Mouse (Mus musculus) kidney, adult 2 months (tissue): Measurements from ENCODE around the gene Antxr1. TPM values are rescaled to one million over a fixed set of nuclear protein-coding genes. Genes with fewer than 3 reads are reported as not detected.

Experiments
- DNase-seq: peaks from one replicate; pipeline ENCODE4 v3.0.0; 2021
- H3K27ac ChIP-seq: fragments of 200-500 bp; 2 replicates; pipeline ENCODE4 v1.5.1; 2012; ENCODE audit warnings: low read depth, low read length, control low read depth, inconsistent platforms; ENCODE audit not compliant: insufficient read depth
- H3K27me3 ChIP-seq: fragments of 200-500 bp; replicated peaks from 2 replicates; pipeline ENCODE4 v1.6.1; 2012; ENCODE audit warnings: mild to moderate bottlenecking, moderate library complexity, low read length, inconsistent platforms; ENCODE audit not compliant: control insufficient read depth, insufficient read depth
- H3K36me3 ChIP-seq: fragments of 200-500 bp; 2 replicates; pipeline ENCODE4 v1.6.1; 2012; ENCODE audit warnings: mild to moderate bottlenecking, moderate library complexity, low read length, inconsistent platforms; ENCODE audit not compliant: control insufficient read depth, insufficient read depth
- H3K4me1 ChIP-seq: fragments of 200-500 bp; 2 replicates; pipeline ENCODE4 v1.6.1; 2011; ENCODE audit warnings: low read length; ENCODE audit not compliant: control insufficient read depth, insufficient read depth
- H3K4me3 ChIP-seq: fragments of 200-500 bp; 2 replicates; pipeline ENCODE4 v1.5.1; 2011; ENCODE audit warnings: mild to moderate bottlenecking, low read depth, low read length, control low read depth; ENCODE audit not compliant: insufficient read depth
- CTCF ChIP-seq: fragments of 200-500 bp; conservative IDR thresholded peaks from 2 replicates; pipeline ENCODE4 v1.5.1; 2011; ENCODE audit warnings: low read depth, mild to moderate bottlenecking, control low read depth, low read length, moderate library complexity, mixed read lengths; ENCODE audit not compliant: insufficient read depth, insufficient read length
- POLR2A ChIP-seq: fragments of 200-500 bp; IDR thresholded peaks from one replicate; pipeline ENCODE4 v1.6.1; 2011; ENCODE audit warnings: low read depth, low read length, control low read depth
- WGBS: fragments of 180-500 bp; shearing (Covaris S2); methylation state at CpG from one replicate; pipeline ENCODE4 v1.1.7; 2018; 5-methylcytosine and 5-hydroxymethylcytosine counted together
- polyA plus RNA-seq: library from polyadenylated mRNA; depleted of rRNA; stranded (reverse); fragments of >200 nt; gene quantifications from 2 replicates; pipeline ENCODE4 v1.2.3, GENCODE M21; 2012

The Antxr1 gene
- polyA plus RNA-seq, 1 experiment = 2.0 TPM

GRCm38 (mm10) chr6:87127049-87127753 is 208.4 kb downstream of the Antxr1 start:
- Histone ChIP-seq H3K36me3 (no peaks in the 10 kb centered on the region), H3K27ac (no peak overlapping the region), H3K27me3 (no peaks in the 10 kb centered on the region), H3K4me1 (no peaks in the 10 kb centered on the region), H3K4me3 (no peak overlapping the region)
- TF ChIP-seq CTCF (no peak), POLR2A (no peak)
- no peak for DNase-seq
- 31% methylated on average over 8 of the region's 8 CpGs for WGBS

GRCm38 (mm10) chr6:87123973-87124372 is 211.6 kb downstream of the Antxr1 start:
- WGBS = 91% methylated on average over 4 of the region's 4 CpGs
- no peak for DNase-seq
- H3K4me3 ChIP-seq = no peak overlapping the region

DNA sequence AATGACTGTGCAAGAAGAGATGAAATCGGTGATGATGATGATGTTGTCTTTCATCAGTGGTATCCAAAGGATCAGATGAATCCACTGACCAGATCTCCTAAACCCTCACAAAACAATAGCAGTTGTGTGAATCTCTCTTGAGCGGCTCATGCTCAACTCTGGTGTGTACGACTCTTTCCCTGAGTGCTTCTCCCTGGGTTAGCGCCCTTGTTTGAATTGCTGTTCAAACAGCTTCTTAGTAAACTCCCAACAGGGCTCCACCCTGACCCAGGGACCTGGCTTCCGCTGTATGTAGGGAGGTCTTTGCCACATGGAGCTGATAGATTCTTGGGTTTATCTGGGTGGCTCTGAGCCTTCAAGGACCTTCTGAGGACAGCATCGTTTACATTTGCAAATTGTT is 212.2 kb downstream of the Antxr1 start:
- Histone ChIP-seq H3K4me3 (no peak overlapping the region), H3K36me3 (no peaks in the 10 kb centered on the region), H3K4me1 (no peaks in the 10 kb centered on the region), H3K27me3 (no peaks in the 10 kb centered on the region), H3K27ac (no peak overlapping the region)
- no peak for DNase-seq
- TF ChIP-seq POLR2A (no peak), CTCF (no peak)
- 92% methylated on average over 6 of the region's 6 CpGs for WGBS

More at GRCm38 (mm10) chr6:87123973-87124372, 211.6 kb downstream of the Antxr1 start:
- Histone ChIP-seq H3K4me1 (no peaks in the 10 kb centered on the region), H3K27ac (no peak overlapping the region), H3K36me3 (no peaks in the 10 kb centered on the region), H3K27me3 (no peaks in the 10 kb centered on the region)
- no peak for TF ChIP-seq CTCF
- no peak for TF ChIP-seq POLR2A

DNA sequence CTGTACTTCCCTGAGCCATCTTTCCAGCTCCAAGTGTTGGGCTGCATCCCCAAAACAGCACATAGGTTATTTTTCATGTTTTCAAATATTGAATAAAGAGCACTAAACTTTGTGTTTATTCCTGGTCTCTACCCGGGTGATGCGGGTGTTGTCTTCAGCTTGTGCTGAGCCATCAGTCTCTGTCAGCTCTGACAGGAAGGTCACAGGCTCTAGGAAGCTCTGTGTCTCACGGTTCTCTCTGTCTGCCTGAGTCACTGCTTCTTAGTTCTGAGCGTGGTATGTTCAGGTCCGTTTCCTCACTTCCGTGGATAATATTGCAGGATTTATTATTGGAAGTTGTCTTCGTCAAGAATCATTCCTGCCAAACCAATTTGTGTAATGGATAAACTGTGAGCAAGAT is 213.7 kb downstream of the Antxr1 start:
- no peaks in the 10 kb centered on the region for H3K27me3 ChIP-seq
- TF ChIP-seq POLR2A (no peak), CTCF (no peak)
- H3K4me3 ChIP-seq = no peak overlapping the region
- no peak for DNase-seq
- 66% methylated on average over 7 of the region's 7 CpGs for WGBS
- no peaks in the 10 kb centered on the region for H3K4me1 ChIP-seq
- no peak overlapping the region for H3K27ac ChIP-seq
- no peaks in the 10 kb centered on the region for H3K36me3 ChIP-seq

DNA sequence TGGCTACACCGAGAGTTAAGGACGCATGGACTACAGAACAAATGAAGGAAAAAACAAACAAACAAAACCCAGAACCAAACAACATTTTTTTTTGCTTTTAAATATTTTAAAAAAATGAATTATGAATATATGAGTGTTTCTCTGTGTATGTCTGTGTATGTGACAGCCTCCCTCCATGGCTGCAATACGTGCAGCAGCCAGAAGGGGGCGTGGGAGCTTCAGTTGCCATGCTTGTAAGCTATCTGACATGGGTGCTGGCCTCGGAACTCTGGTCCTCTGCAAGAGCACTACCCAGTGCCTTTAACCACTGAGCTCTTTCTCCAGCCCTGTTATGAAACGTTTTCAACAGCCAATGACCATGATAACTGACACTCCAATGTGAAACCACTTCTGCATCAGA is 215.0 kb downstream of the Antxr1 start:
- DNase-seq = no peak
- Histone ChIP-seq H3K27me3 (no peaks in the 10 kb centered on the region), H3K27ac (no peak overlapping the region), H3K36me3 (no peaks in the 10 kb centered on the region), H3K4me1 (no peaks in the 10 kb centered on the region), H3K4me3 (no peak overlapping the region)
- WGBS = 89% methylated on average over 6 of the region's 6 CpGs
- TF ChIP-seq POLR2A = no peak
- peak; percentile 9; the same call in 1 of the 2 replicates for TF ChIP-seq CTCF

GRCm38 (mm10) chr6:87119975-87120374 is 215.6 kb downstream of the Antxr1 start:
- H3K4me3 ChIP-seq = no peak overlapping the region
- 59% methylated on average over 4 of the region's 4 CpGs for WGBS
- no peak for DNase-seq

GRCm38 (mm10) chr6:87119066-87119837 is 216.4 kb downstream of the Antxr1 start:
- Histone ChIP-seq H3K27ac (no peak overlapping the region), H3K4me1 (no peaks in the 10 kb centered on the region), H3K36me3 (no peaks in the 10 kb centered on the region), H3K4me3 (no peak overlapping the region), H3K27me3 (no peaks in the 10 kb centered on the region)
- WGBS = 62% methylated on average over 20 of the region's 20 CpGs
- TF ChIP-seq POLR2A = no peak
- no peak for TF ChIP-seq CTCF
- no peak for DNase-seq

More at GRCm38 (mm10) chr6:87119975-87120374, 215.6 kb downstream of the Antxr1 start:
- H3K27me3 ChIP-seq = no peaks in the 10 kb centered on the region
- no peak overlapping the region for H3K27ac ChIP-seq
- TF ChIP-seq POLR2A (no peak), CTCF (no peak)
- no peaks in the 10 kb centered on the region for H3K4me1 ChIP-seq
- no peaks in the 10 kb centered on the region for H3K36me3 ChIP-seq
